Mouse (Mus musculus): ENCODE results near the gene Scyl1. TPM values are rescaled to one million over a fixed set of nuclear protein-coding genes. Genes with fewer than 3 reads are reported as not detected.

Gene Scyl1
- polyA plus RNA-seq, 1 experiment from 2014 or later = 83.2 TPM

Other genes starting within 250 kb of the Scyl1 start
- gene Ovol1, start 210.8 kb downstream of the Scyl1 start, polyA plus RNA-seq (2015; fragmentation: Nextera tagmentation; extraction: Ambion mirVana) = 2.6 and 3.7 TPM in 2 replicates
- gene Ap5b1, start 203.4 kb downstream of the Scyl1 start, polyA plus RNA-seq (2015; fragmentation: Nextera tagmentation; extraction: Ambion mirVana) = 6.1 and 7.0 TPM in 2 replicates
- 131 and 159 TPM in 2 replicates for gene Rnaseh2c, start 169.5 kb downstream of the Scyl1 start, polyA plus RNA-seq (2015; fragmentation: Nextera tagmentation; extraction: Ambion mirVana)
- gene Kat5, start 161.2 kb downstream of the Scyl1 start, polyA plus RNA-seq (2015; fragmentation: Nextera tagmentation; extraction: Ambion mirVana) = 55.1 and 57.3 TPM in 2 replicates
- 55.5 and 62.1 TPM in 2 replicates for gene Rela, start 133.9 kb downstream of the Scyl1 start, polyA plus RNA-seq (2015; fragmentation: Nextera tagmentation; extraction: Ambion mirVana)
- gene Sipa1, start 107.7 kb downstream of the Scyl1 start, polyA plus RNA-seq (2015; fragmentation: Nextera tagmentation; extraction: Ambion mirVana) = 42.2 and 43.7 TPM in 2 replicates
- 37.8 and 40.1 TPM in 2 replicates for gene Map3k11, start 82.7 kb downstream of the Scyl1 start, polyA plus RNA-seq (2015; fragmentation: Nextera tagmentation; extraction: Ambion mirVana)
- gene Pcnx3, start 82.5 kb downstream of the Scyl1 start, polyA plus RNA-seq (2015; fragmentation: Nextera tagmentation; extraction: Ambion mirVana) = 18.3 and 20.8 TPM in 2 replicates
- gene Kcnk7, start 67.1 kb downstream of the Scyl1 start, polyA plus RNA-seq (2015; fragmentation: Nextera tagmentation; extraction: Ambion mirVana) = 0.36 and 0.50 TPM in 2 replicates
- 25.3 and 25.9 TPM in 2 replicates for gene Ehbp1l1, start 45.1 kb downstream of the Scyl1 start, polyA plus RNA-seq (2015; fragmentation: Nextera tagmentation; extraction: Ambion mirVana)
- 89.1 and 92.9 TPM in 2 replicates for gene Fam89b, start 41.8 kb downstream of the Scyl1 start, polyA plus RNA-seq (2015; fragmentation: Nextera tagmentation; extraction: Ambion mirVana)
- 52.3 and 61.9 TPM in 2 replicates for gene Ltbp3, start 30.5 kb downstream of the Scyl1 start, polyA plus RNA-seq (2015; fragmentation: Nextera tagmentation; extraction: Ambion mirVana)
- 56.4 and 61.1 TPM in 2 replicates for gene Frmd8, start 103.9 kb upstream of the Scyl1 start, polyA plus RNA-seq (2015; fragmentation: Nextera tagmentation; extraction: Ambion mirVana)
- gene Slc25a45, start 106.4 kb upstream of the Scyl1 start, polyA plus RNA-seq (2015; fragmentation: Nextera tagmentation; extraction: Ambion mirVana) = 5.7 and 6.2 TPM in 2 replicates
- gene Tigd3, start 122.7 kb upstream of the Scyl1 start, polyA plus RNA-seq (2015; fragmentation: Nextera tagmentation; extraction: Ambion mirVana) = 2.5 and 3.2 TPM in 2 replicates
- gene Dpf2, start 141.6 kb upstream of the Scyl1 start, polyA plus RNA-seq (2015; fragmentation: Nextera tagmentation; extraction: Ambion mirVana) = 155 TPM in 2 replicates
- 15.6 and 17.1 TPM in 2 replicates for gene Cdc42ep2, start 153.4 kb upstream of the Scyl1 start, polyA plus RNA-seq (2015; fragmentation: Nextera tagmentation; extraction: Ambion mirVana)
- 64.2 and 70.0 TPM in 2 replicates for gene Pola2, start 192.8 kb upstream of the Scyl1 start, polyA plus RNA-seq (2015; fragmentation: Nextera tagmentation; extraction: Ambion mirVana)
- not detected in 2 replicates for gene Slc22a20, start 214.7 kb upstream of the Scyl1 start, polyA plus RNA-seq (2015; fragmentation: Nextera tagmentation; extraction: Ambion mirVana)
- 12.3 and 12.8 TPM in 2 replicates for gene Capn1, start 244.5 kb upstream of the Scyl1 start, polyA plus RNA-seq (2015; fragmentation: Nextera tagmentation; extraction: Ambion mirVana)